Mouse (Mus musculus) gastrocnemius, adult 18-20 months (tissue): ENCODE measurements around the gene Rasgef1a. TPM values are rescaled to one million over a fixed set of nuclear protein-coding genes. Genes with fewer than 3 reads are reported as not detected.

Experiments
- DNase-seq: peaks from one replicate; pipeline ENCODE4 v3.0.0; 2021; ENCODE audit warnings: low spot score
- total RNA-seq, 2 experiments: library from RNA; stranded (reverse); gene quantifications; 2 replicates each; pipeline ENCODE4 v1.2.3; 2021

Rasgef1a gene
- total RNA-seq, 2 experiments from 2014 or later = 0.09 to 0.26 TPM

- DNase-seq = no peak
Observed at GRCm38 (mm10) chr6:118071416-118071815, 60.2 kb downstream of the Rasgef1a start.

GRCm38 (mm10) chr6:118072176-118072575 lies 60.9 kb downstream of the Rasgef1a start:
- DNase-seq = no peak

GRCm38 (mm10) chr6:118074151-118074550 lies 62.9 kb downstream of the Rasgef1a start:
- DNase-seq = no peak

GRCm38 (mm10) chr6:118076256-118076655 lies 65.0 kb downstream of the Rasgef1a start:
- no peak for DNase-seq

GRCm38 (mm10) chr6:118076748-118077147 lies 65.5 kb downstream of the Rasgef1a start:
- no peak for DNase-seq

GRCm38 (mm10) chr6:118077421-118077820 lies 66.2 kb downstream of the Rasgef1a start:
- DNase-seq = no peak

- DNase-seq = no peak
Observed at GRCm38 (mm10) chr6:118078751-118079150, 67.5 kb downstream of the Rasgef1a start.

GRCm38 (mm10) chr6:118079292-118079691 lies 68.1 kb downstream of the Rasgef1a start:
- no peak for DNase-seq

- no peak for DNase-seq
Observed at GRCm38 (mm10) chr6:118079762-118080465, 68.7 kb downstream of the Rasgef1a start.

- DNase-seq = no peak
Observed at GRCm38 (mm10) chr6:118080711-118081110, 69.5 kb downstream of the Rasgef1a start.

- DNase-seq = no peak
Observed at GRCm38 (mm10) chr6:118082384-118082783, 71.1 kb downstream of the Rasgef1a start.

GRCm38 (mm10) chr6:118083608-118084007 lies 72.4 kb downstream of the Rasgef1a start:
- DNase-seq = no peak

- no peak for DNase-seq
Observed at GRCm38 (mm10) chr6:118084596-118084995, 73.4 kb downstream of the Rasgef1a start.

- DNase-seq = no peak
Observed at GRCm38 (mm10) chr6:118087955-118088354, 76.7 kb downstream of the Rasgef1a start.

- DNase-seq = no peak
Observed at GRCm38 (mm10) chr6:118088750-118089440, 77.7 kb downstream of the Rasgef1a start.

- no peak for DNase-seq
Observed at GRCm38 (mm10) chr6:118090827-118091226, 79.6 kb downstream of the Rasgef1a start.

GRCm38 (mm10) chr6:118097765-118098365 lies 86.6 kb downstream of the Rasgef1a start:
- DNase-seq = no peak

GRCm38 (mm10) chr6:118099311-118099802 lies 88.1 kb downstream of the Rasgef1a start:
- DNase-seq = no peak

GRCm38 (mm10) chr6:118111810-118112209 lies 100.6 kb downstream of the Rasgef1a start:
- DNase-seq = no peak

GRCm38 (mm10) chr6:118122767-118123166 lies 111.5 kb downstream of the Rasgef1a start:
- no peak for DNase-seq

- no peak for DNase-seq
Observed at GRCm38 (mm10) chr6:118126577-118126976, 115.3 kb downstream of the Rasgef1a start.

GRCm38 (mm10) chr6:118127198-118127597 lies 116.0 kb downstream of the Rasgef1a start:
- no peak for DNase-seq
